Mouse (Mus musculus) spleen, adult 2 months (tissue): ENCODE measurements around the gene Pmm2.

Experiments used
- CTCF ChIP-seq: fragments of 200-500 bp; IDR thresholded peaks from 2 replicates; pipeline ENCODE4 v1.5.1; 2011; ENCODE audit warnings: mild to moderate bottlenecking, inconsistent platforms; ENCODE audit not compliant: insufficient read depth, insufficient read length, insufficient replicate concordance; ENCODE audit errors: extremely low read depth
- POLR2A ChIP-seq: fragments of 200-500 bp; IDR thresholded peaks from 2 replicates; pipeline ENCODE4 v1.6.1; 2011; ENCODE audit warnings: low read depth, low read length, inconsistent platforms

GRCm38 (mm10) chr16:8679780-8680179, 42.3 kb downstream of the Pmm2 start:
- TF ChIP-seq POLR2A, result no peak
- TF ChIP-seq CTCF, result no peak
